Mouse (Mus musculus) MEL-GATA-1-ER (cell line): ENCODE data around the gene Fosl1.

Experiments
- DNase-seq: peaks from one replicate; pipeline ENCODE4 v3.0.0-alpha.2; 2012; ENCODE audit warnings: low read depth; ENCODE audit errors: extremely low read depth

Fosl1 gene

GRCm38 (mm10) chr19:5456922-5457745, 9.8 kb downstream of the Fosl1 start:
- peak; percentile 76 for DNase-seq

- DNase-seq, result no peak
Measured at GRCm38 (mm10) chr19:5457746-5458442, 10.5 kb downstream of the Fosl1 start, which contains the start of gene Ccdc85b. Ccdc85b (minus strand) TSS chr19:5457894.

- no peak for DNase-seq
Measured at GRCm38 (mm10) chr19:5459019-5459418, 11.7 kb downstream of the Fosl1 start.

- no peak for DNase-seq
Measured at GRCm38 (mm10) chr19:5459896-5460295, 12.5 kb downstream of the Fosl1 start.

- peak; percentile 87 for DNase-seq
Measured at GRCm38 (mm10) chr19:5460465-5460911, 13.1 kb downstream of the Fosl1 start, which contains the start of gene Fibp. Fibp (plus strand) TSS chr19:5460615.

GRCm38 (mm10) chr19:5461411-5461810, 14.1 kb downstream of the Fosl1 start:
- no peak for DNase-seq

GRCm38 (mm10) chr19:5463212-5463611, 15.9 kb downstream of the Fosl1 start:
- DNase-seq, result no peak

- DNase-seq, result no peak
Measured at GRCm38 (mm10) chr19:5463791-5464562, 16.6 kb downstream of the Fosl1 start.

GRCm38 (mm10) chr19:5465037-5465436, 17.7 kb downstream of the Fosl1 start:
- DNase-seq, result no peak

- DNase-seq, result no peak
Measured at GRCm38 (mm10) chr19:5466916-5467500, 19.7 kb downstream of the Fosl1 start.

GRCm38 (mm10) chr19:5468374-5468773, 21.0 kb downstream of the Fosl1 start, which contains the start of gene Ctsw:
Ctsw (minus strand) TSS chr19:5468507.
- DNase-seq, result no peak

GRCm38 (mm10) chr19:5471846-5472245, 24.5 kb downstream of the Fosl1 start:
- no peak for DNase-seq

- DNase-seq, result no peak
Measured at GRCm38 (mm10) chr19:5472857-5473256, 25.5 kb downstream of the Fosl1 start.

GRCm38 (mm10) chr19:5473720-5474119, 26.4 kb downstream of the Fosl1 start, which contains the start of gene Efemp2:
Efemp2 (plus strand) TSS chr19:5473954.
- peak; percentile 76 for DNase-seq

GRCm38 (mm10) chr19:5474281-5475068, 27.1 kb downstream of the Fosl1 start:
- DNase-seq, result no peak

- DNase-seq, result no peak
Measured at GRCm38 (mm10) chr19:5475069-5475714, 27.8 kb downstream of the Fosl1 start.

- no peak for DNase-seq
Measured at GRCm38 (mm10) chr19:5477004-5477667, 29.8 kb downstream of the Fosl1 start.

- no peak for DNase-seq
Measured at GRCm38 (mm10) chr19:5477668-5478300, 30.4 kb downstream of the Fosl1 start.

GRCm38 (mm10) chr19:5480016-5480415, 32.7 kb downstream of the Fosl1 start:
- no peak for DNase-seq
